Mouse (Mus musculus) brain, embryonic 18.5 days (tissue): ENCODE measurements at regions not wholly inside any gene's neighbourhood (a gene's known extent, or its start where the extent isn't known, plus 50 kb on each side); places are given as distances from the start of the nearest gene placed in this dataset.

Source experiments
- DNase-seq: peaks from one replicate; pipeline ENCODE4 v3.0.0-alpha.2; 2012; ENCODE audit warnings: low read depth, low spot score

GRCm38 (mm10) chr9:94382293-94382692 lies 155.6 kb downstream of the 1190002N15Rik start:
- DNase-seq: no peak

GRCm38 (mm10) chr9:94378835-94379234 lies 159.0 kb downstream of the 1190002N15Rik start:
- DNase-seq: no peak

- DNase-seq: no peak
Measured at GRCm38 (mm10) chr9:94378291-94378690, 159.6 kb downstream of the 1190002N15Rik start.

GRCm38 (mm10) chr9:94377346-94378039 lies 160.4 kb downstream of the 1190002N15Rik start:
- no peak for DNase-seq

- no peak for DNase-seq
Measured at GRCm38 (mm10) chr9:94370976-94371375, 166.9 kb downstream of the 1190002N15Rik start.

- no peak for DNase-seq
Measured at GRCm38 (mm10) chr9:94368231-94368936, 169.5 kb downstream of the 1190002N15Rik start.

- DNase-seq: no peak
Measured at GRCm38 (mm10) chr9:94361877-94362697, 175.8 kb downstream of the 1190002N15Rik start.

- DNase-seq: no peak
Measured at GRCm38 (mm10) chr9:94361011-94361410, 176.9 kb downstream of the 1190002N15Rik start.

- no peak for DNase-seq
Measured at GRCm38 (mm10) chr9:94358150-94358549, 179.7 kb downstream of the 1190002N15Rik start.

- DNase-seq: no peak
Measured at GRCm38 (mm10) chr9:94342011-94342410, 195.9 kb downstream of the 1190002N15Rik start.

GRCm38 (mm10) chr9:94341531-94341930 lies 196.3 kb downstream of the 1190002N15Rik start:
- DNase-seq: no peak

GRCm38 (mm10) chr9:94333450-94333849 lies 204.4 kb downstream of the 1190002N15Rik start:
- DNase-seq: no peak

GRCm38 (mm10) chr9:94323011-94323410 lies 214.9 kb downstream of the 1190002N15Rik start:
- no peak for DNase-seq

GRCm38 (mm10) chr9:94302575-94302974 lies 235.3 kb downstream of the 1190002N15Rik start:
- no peak for DNase-seq

- DNase-seq: no peak
Measured at GRCm38 (mm10) chr9:94301896-94302295, 236.0 kb downstream of the 1190002N15Rik start.

- no peak for DNase-seq
Measured at GRCm38 (mm10) chr9:94295431-94295830, 242.4 kb downstream of the 1190002N15Rik start.

GRCm38 (mm10) chr9:94292147-94292546 lies 245.7 kb downstream of the 1190002N15Rik start:
- no peak for DNase-seq

- DNase-seq: no peak
Measured at GRCm38 (mm10) chr9:94289546-94289945, 248.3 kb downstream of the 1190002N15Rik start.

- DNase-seq: no peak
Measured at GRCm38 (mm10) chr9:94287559-94287958, 250.3 kb downstream of the 1190002N15Rik start.

- peak; percentile 28 for DNase-seq
Measured at GRCm38 (mm10) chr9:94278657-94279585, 259.0 kb downstream of the 1190002N15Rik start.

GRCm38 (mm10) chr9:94277096-94277495 lies 260.8 kb downstream of the 1190002N15Rik start:
- DNase-seq: no peak
